Mouse (Mus musculus): ENCODE data around the gene Themis3.
"Not testable (repeated sequence)": the region's sequence is repeated elsewhere in the genome, so short reads cannot be mapped to it uniquely, and the experiment has no call there.

Gene Themis3

GRCm38 (mm10) chr17:66558404-66559317 lies 35.8 kb downstream of the Themis3 start:
- DNase-seq: no peak

DNA sequence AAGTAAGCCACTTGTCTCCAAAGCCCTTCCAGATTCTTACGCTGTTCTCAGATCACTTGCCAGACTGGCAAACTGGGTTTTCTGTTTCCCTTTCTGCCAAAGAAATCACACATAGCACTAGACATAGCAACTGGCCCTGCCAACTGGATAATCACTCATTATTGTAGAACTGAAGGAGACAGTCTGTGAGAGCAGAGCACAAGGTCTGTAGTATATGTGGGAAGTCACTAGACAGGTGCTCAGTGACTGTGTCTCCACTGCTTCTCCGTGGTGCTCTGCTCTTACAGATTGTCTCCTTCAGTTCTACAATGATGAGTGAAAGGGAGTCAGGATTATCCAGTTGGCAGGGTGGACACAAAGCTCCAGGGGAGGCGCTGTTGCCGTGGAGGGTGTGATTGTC lies 41.7 kb downstream of the Themis3 start:
- DNase-seq: no peak

DNA sequence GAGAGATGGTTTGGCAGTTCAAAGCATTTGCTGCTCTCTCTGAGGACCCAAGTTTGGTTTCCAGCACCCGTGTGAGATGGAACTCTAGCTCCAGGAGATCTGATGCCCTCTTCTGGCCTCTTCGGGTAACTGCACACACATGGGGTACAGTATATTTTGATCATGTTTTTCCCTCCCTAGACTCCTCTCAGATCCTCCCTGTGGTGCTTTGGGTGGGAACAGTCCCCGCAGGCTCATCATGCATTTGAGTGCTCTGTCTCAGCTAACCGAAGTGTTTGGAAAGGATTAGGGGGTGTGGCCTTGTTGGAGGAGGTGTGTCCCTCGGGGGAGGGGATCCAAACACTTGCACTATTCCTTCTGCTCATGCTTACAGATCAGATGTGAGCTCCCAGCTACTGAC lies 43.9 kb downstream of the Themis3 start:
- no peak for DNase-seq

DNA sequence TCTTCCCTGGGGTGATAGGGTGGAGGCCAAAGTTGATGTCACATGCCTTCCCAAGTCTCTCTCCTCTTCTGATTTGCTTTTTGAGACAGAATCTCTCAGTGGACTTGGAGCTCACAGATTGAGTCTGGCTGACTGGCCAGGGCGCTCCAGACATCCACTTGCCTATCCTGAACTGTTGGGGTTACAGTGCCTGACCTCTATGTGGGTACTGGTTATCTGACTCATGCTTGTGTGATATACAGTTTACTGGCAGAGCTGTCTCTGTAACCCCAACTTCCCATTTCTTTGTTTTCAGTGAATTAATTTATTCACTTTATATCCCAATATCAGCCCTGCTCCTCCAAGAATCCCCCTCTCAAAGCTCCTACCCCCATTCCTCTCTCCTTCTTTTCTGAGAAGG lies 62.1 kb downstream of the Themis3 start:
- DNase-seq: no peak

- no peak for DNase-seq
Measured at GRCm38 (mm10) chr17:66523396-66523795, 71.0 kb downstream of the Themis3 start.

DNA sequence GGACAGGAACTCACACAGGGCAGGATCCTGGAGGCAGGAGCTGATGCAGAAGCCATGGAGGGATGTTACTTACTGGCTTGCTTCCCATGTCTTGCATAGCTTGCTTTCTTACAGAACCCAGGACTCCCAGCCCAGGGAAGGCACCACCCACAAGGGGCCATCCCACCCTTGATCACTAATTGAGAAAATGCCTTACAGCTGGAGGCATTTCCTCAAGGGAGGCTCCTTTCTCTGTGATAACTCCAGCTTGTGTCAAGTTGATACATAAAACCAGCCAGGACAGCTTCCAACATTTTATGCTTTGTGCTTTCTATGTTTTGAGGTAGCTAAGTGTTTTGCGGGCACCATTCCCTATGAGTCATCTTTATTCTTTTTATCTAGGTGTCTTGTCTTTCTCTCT lies 71.8 kb downstream of the Themis3 start:
- not testable (repeated sequence) for DNase-seq

DNA sequence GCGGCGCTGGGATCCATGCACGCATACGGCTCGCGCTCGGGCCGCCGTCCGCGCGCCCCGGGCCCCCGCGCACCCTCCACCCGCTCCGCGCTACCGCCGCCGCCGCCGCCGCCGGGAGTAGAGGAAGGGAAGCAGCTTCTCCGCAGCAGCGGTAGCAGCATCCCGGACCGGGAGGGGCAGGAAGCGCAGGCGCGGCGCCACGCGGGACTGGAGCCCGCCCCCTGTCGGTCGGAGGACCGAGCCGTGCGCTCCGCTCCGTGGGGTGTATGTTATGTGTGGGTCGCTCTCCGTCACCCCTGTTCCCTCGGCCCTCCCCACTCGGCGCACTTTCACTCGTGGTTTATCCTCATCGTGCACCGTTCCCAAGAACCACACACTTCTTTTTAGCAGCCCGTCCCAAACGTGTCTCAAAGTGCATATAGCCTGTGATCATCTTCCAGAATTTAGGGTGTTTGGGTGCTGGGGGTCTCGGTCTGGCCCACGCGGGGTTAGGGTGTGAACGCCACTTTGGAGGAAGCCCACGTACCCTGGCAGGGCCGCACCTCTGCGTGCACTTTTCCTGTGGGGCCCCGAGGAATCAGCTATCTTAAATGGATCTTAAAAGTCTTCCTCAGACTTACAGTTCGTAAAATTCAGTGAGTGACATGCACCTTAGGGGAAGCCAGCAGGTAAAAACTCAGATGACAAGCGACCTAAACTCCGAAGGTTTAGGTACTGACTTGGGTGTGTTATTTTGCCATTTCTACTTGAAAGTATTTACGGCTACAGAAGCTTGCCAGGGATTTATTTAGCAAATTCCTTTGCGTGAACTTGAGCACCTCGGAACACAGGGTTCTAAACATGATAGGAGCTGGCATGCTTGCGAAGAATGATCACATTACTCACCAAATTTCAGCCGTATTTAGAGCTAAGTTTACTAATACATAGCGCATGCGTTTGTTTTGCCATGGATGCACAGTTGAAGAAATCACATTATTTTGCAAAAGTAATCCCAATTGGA lies 74.6 kb downstream of the Themis3 start, which contains the start of gene Rab12:
Gene Rab12 (minus strand): TSS at position 176 of the 1,000 bp plus-strand sequence.
- DNase-seq: peak; percentile 91

DNA sequence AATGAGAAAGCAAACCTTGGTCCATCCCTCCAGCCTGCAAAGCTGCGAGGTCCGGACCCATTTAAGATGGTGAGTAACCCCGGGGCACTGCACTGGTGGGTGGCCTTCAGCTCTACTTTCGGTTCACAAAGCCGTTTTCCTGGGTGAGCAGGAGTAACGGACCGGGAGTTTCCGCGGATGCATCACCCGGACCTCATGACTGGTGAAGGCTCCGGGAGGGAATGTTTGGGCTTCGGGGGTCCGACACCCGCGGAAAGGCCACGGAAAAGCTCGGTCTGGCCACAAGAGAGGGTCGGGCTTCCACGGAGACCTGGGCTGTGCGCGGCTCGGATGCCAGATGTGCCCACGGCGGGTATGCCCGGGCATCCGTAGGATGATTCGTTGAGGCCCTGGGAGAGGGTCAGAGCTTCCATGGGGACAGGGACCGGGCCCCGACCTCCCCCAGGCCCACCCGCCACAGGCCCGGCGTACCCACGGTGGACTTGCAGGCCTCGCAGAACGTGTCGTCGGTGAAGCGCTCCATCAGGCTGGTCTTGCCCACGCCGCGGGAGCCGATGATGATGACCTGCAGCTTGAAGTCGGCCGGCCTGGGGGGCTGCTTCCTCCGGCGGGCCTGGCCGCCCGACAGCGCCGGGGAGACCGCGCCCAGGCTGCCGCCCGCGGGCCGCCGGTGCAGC lies 75.4 kb downstream of the Themis3 start:
- peak; percentile 29 for DNase-seq

DNA sequence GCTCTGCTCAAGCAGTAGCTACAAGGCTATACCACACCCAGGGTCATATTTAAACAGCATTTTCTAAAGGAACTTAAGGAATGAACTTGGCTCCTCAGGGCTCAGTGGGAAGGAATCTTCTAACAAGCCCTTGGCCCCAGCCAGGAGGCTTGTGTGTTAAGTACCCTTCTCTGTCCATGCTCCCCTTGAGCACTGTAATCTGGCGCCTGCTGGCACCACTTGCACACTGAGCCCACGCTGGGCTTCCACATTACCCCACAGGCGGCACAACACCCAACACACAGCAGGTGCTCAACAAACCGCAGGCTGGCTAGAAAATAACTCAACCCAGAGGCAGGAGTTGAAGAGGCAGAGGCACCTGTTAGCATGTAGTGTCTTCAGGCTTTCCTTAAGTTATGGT lies 77.5 kb downstream of the Themis3 start:
- no peak for DNase-seq

GRCm38 (mm10) chr17:66514288-66514995 lies 80.0 kb downstream of the Themis3 start:
- no peak for DNase-seq

GRCm38 (mm10) chr17:66512202-66512956 lies 82.0 kb downstream of the Themis3 start:
- no peak for DNase-seq

DNA sequence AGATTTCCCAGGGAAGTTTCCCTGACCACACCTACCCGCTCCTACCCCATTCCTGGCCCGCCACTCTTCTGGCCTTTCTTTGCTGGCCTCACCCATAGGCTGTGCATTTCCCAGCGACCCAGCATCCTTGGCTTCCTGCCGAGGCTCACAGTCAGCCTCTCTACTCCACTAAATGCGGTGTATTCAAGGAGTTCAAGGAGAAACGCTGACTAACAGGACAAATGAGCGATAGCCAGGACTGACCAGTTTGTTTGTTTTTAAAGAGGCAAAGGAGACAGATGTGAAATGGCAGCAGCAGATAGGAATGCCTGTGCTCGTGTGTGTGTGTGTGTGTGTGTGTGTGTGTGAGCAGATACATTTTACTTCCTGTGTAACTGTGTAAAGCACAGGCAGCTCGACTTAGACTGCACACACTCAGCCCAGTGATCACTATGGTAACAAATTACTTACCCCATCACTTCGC lies 84.2 kb downstream of the Themis3 start:
- peak; percentile 63 for DNase-seq

GRCm38 (mm10) chr17:66507049-66507954 lies 87.1 kb downstream of the Themis3 start:
- DNase-seq: no peak

- DNase-seq: no peak
Measured at GRCm38 (mm10) chr17:66504964-66505363, 89.5 kb downstream of the Themis3 start.

All from lung, postnatal 14 days (tissue).